Mouse (Mus musculus): Measurements from ENCODE around the gene Nr1h3. TPM values are rescaled to one million over a fixed set of nuclear protein-coding genes. Genes with fewer than 3 reads are reported as not detected.

Gene Nr1h3
- total RNA-seq, 2 experiments from 2014 or later: 0.86 TPM; not detected in 1

GRCm38 (mm10) chr2:91187431-91187830, 15.2 kb downstream of the Nr1h3 start:
- ATAC-seq (replicated peaks; ENCODE audit: poor library complexity): no peak

GRCm38 (mm10) chr2:91186208-91186607, 16.4 kb downstream of the Nr1h3 start:
- ATAC-seq (replicated peaks; ENCODE audit: poor library complexity): no peak

GRCm38 (mm10) chr2:91183711-91184405, 18.8 kb downstream of the Nr1h3 start, which contains the start of gene Madd:
Madd (minus strand) TSS chr2:91183837.
- ATAC-seq (replicated peaks; ENCODE audit: poor library complexity): peak; percentile 71

- ATAC-seq (replicated peaks; ENCODE audit: poor library complexity): peak; percentile 90
Observed at GRCm38 (mm10) chr2:91183148-91183513, 19.5 kb downstream of the Nr1h3 start.

- ATAC-seq (replicated peaks; ENCODE audit: poor library complexity): peak; percentile 71
Observed at GRCm38 (mm10) chr2:91182405-91183147, 20.1 kb downstream of the Nr1h3 start.

- ATAC-seq (replicated peaks; ENCODE audit: poor library complexity): no peak
Observed at GRCm38 (mm10) chr2:91182016-91182404, 20.6 kb downstream of the Nr1h3 start.

- no peak for ATAC-seq (replicated peaks; ENCODE audit: poor library complexity)
Observed at GRCm38 (mm10) chr2:91180706-91181105, 21.9 kb downstream of the Nr1h3 start.

GRCm38 (mm10) chr2:91179825-91180224, 22.8 kb downstream of the Nr1h3 start:
- ATAC-seq (replicated peaks; ENCODE audit: poor library complexity): no peak

GRCm38 (mm10) chr2:91176234-91176633, 26.4 kb downstream of the Nr1h3 start:
- ATAC-seq (replicated peaks; ENCODE audit: poor library complexity): no peak

GRCm38 (mm10) chr2:91175490-91175889, 27.1 kb downstream of the Nr1h3 start:
- ATAC-seq (replicated peaks; ENCODE audit: poor library complexity): no peak

GRCm38 (mm10) chr2:91169587-91170322, 32.9 kb downstream of the Nr1h3 start:
- no peak for ATAC-seq (replicated peaks; ENCODE audit: poor library complexity)

GRCm38 (mm10) chr2:91167629-91168028, 35.0 kb downstream of the Nr1h3 start:
- no peak for ATAC-seq (replicated peaks; ENCODE audit: poor library complexity)

GRCm38 (mm10) chr2:91164991-91165390, 37.6 kb downstream of the Nr1h3 start:
- ATAC-seq (replicated peaks; ENCODE audit: poor library complexity): peak; percentile 88

- no peak for ATAC-seq (replicated peaks; ENCODE audit: poor library complexity)
Observed at GRCm38 (mm10) chr2:91163532-91163931, 39.1 kb downstream of the Nr1h3 start.

- peak; percentile 29; the same call in 1 of the 2 replicates for ATAC-seq (replicated peaks; ENCODE audit: poor library complexity)
Observed at GRCm38 (mm10) chr2:91162952-91163351, 39.7 kb downstream of the Nr1h3 start.

GRCm38 (mm10) chr2:91160591-91160990, 42.0 kb downstream of the Nr1h3 start:
- ATAC-seq (replicated peaks; ENCODE audit: poor library complexity): no peak

GRCm38 (mm10) chr2:91157002-91157752, 45.5 kb downstream of the Nr1h3 start:
- ATAC-seq (replicated peaks; ENCODE audit: poor library complexity): no peak

- ATAC-seq (replicated peaks; ENCODE audit: poor library complexity): no peak
Observed at GRCm38 (mm10) chr2:91154091-91154490, 48.5 kb downstream of the Nr1h3 start.

- no peak for ATAC-seq (replicated peaks; ENCODE audit: poor library complexity)
Observed at GRCm38 (mm10) chr2:91152885-91153377, 49.7 kb downstream of the Nr1h3 start.

GRCm38 (mm10) chr2:91151331-91151730, 51.3 kb downstream of the Nr1h3 start:
- ATAC-seq (replicated peaks; ENCODE audit: poor library complexity): no peak

GRCm38 (mm10) chr2:91148101-91148500, 54.5 kb downstream of the Nr1h3 start:
- no peak for ATAC-seq (replicated peaks; ENCODE audit: poor library complexity)

Data from megakaryocyte progenitor cell, adult 5-6 weeks (primary cell).